ENCODE assay signal across 13 mouse cellular contexts in the genomic region with DNA sequence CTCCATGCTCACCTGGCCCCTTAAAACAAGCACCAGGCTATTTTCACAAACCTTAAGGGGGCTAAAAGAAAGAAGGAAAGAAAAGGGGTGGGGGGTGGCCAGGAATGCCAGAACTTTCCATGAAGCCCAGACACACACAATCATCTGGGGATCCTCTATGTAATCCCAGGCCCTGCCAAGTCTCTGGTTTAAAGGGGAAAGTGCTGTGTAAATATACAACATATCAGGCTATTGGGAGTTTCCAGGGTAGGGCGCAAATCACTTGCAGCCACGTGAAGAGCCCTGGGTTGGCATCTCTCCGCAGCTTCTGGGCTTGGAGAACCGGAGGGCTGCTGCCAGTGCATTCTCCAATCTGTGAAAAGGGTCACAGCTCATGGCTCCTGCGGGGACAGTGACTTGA.
"Had no signal": no experiment of that assay in that cellular context is flagged by ENCODE, and none has a peak within 500 bp of the region (broad histone marks: within the 10 kb centered on the region; RNA-seq: fewer than 3 reads in every experiment).

No protein-coding gene starts in this region.

- DNase-seq: kidney, adult 9 months; kidney, postnatal 36 days; left cerebral cortex, postnatal 4 days; lung, adult 2 months; lung, postnatal 36 days; right cerebral cortex, postnatal 14 days; thymus, postnatal 36 days had no signal

- H3K36me3 ChIP-seq: liver, embryonic 15.5 days; midbrain, embryonic 13.5 days had no signal

- H3K4me3 ChIP-seq: liver, embryonic 15.5 days had no signal

- H3K27ac ChIP-seq: kidney, postnatal 0 days; liver, embryonic 15.5 days; midbrain, embryonic 13.5 days had no signal

- H3K4me1 ChIP-seq: liver, embryonic 15.5 days had no signal

- H3K9me3 ChIP-seq: liver, embryonic 15.5 days had no signal

- ATAC-seq: intestine, embryonic 16.5 days; lung, postnatal 0 days had no signal

- H3K4me2 ChIP-seq: liver, embryonic 11.5 days; liver, embryonic 15.5 days had no signal

- H3K9ac ChIP-seq: liver, embryonic 15.5 days; midbrain, embryonic 13.5 days had no signal
